Mouse (Mus musculus) limb, embryonic 13.5 days (tissue): Measurements from ENCODE around the gene Hmgb1. TPM values are rescaled to one million over a fixed set of nuclear protein-coding genes. Genes with fewer than 3 reads are reported as not detected.

ENCODE experiments used
- ATAC-seq: fragments of 200-750 bp; cut with Nextera tagmentation; 2 replicates; pipeline ENCODE4 v1.8.0; 2017; ENCODE audit warnings: low read depth, moderate number of reproducible peaks, moderate TSS enrichment; ENCODE audit not compliant: low FRiP score
- H3K27ac ChIP-seq: fragments of 300-500 bp; sonication (generic); 2 replicates; pipeline ENCODE4 v1.5.1; 2015; ENCODE audit warnings: inconsistent platforms, mild to moderate bottlenecking, moderate library complexity
- H3K27me3 ChIP-seq: fragments of 300-500 bp; sonication (generic); 2 replicates; pipeline ENCODE4 v1.6.1; 2015; ENCODE audit warnings: mild to moderate bottlenecking, inconsistent platforms
- H3K36me3 ChIP-seq: fragments of 300-500 bp; sonication (generic); 2 replicates; pipeline ENCODE4 v1.6.1; 2015; ENCODE audit warnings: inconsistent platforms, mild to moderate bottlenecking, moderate library complexity
- H3K4me1 ChIP-seq: fragments of 300-500 bp; sonication (generic); 2 replicates; pipeline ENCODE4 v1.6.1; 2015; ENCODE audit warnings: inconsistent platforms
- H3K4me2 ChIP-seq: fragments of 300-500 bp; sonication (generic); replicated peaks from 2 replicates; pipeline ENCODE4 v1.6.1; 2015; ENCODE audit warnings: inconsistent platforms, mild to moderate bottlenecking, moderate library complexity
- H3K4me3 ChIP-seq: fragments of 300-500 bp; sonication (generic); 2 replicates; pipeline ENCODE4 v1.5.1; 2015; ENCODE audit warnings: moderate library complexity, mild to moderate bottlenecking, inconsistent platforms
- H3K9ac ChIP-seq: fragments of 300-500 bp; sonication (generic); 2 replicates; pipeline ENCODE4 v1.6.1; 2015; ENCODE audit warnings: mild to moderate bottlenecking, inconsistent platforms
- H3K9me3 ChIP-seq: fragments of 300-500 bp; sonication (generic); 2 replicates; pipeline ENCODE4 v1.6.1; 2016; ENCODE audit warnings: inconsistent platforms
- WGBS: fragments of 180-500 bp; shearing (Covaris S2); methylation state at CpG from one replicate; pipeline ENCODE4 v1.1.7; 2015; 5-methylcytosine and 5-hydroxymethylcytosine counted together
- polyA plus RNA-seq: library from polyadenylated mRNA; unstranded; fragments of >200 nt; fragmentation: Nextera tagmentation; extraction: Ambion mirVana; gene quantifications from 2 replicates; pipeline ENCODE4 v1.2.1, GENCODE M21; 2015

Gene Hmgb1
- polyA plus RNA-seq, 1 experiment from 2014 or later: 1,754 TPM

DNA sequence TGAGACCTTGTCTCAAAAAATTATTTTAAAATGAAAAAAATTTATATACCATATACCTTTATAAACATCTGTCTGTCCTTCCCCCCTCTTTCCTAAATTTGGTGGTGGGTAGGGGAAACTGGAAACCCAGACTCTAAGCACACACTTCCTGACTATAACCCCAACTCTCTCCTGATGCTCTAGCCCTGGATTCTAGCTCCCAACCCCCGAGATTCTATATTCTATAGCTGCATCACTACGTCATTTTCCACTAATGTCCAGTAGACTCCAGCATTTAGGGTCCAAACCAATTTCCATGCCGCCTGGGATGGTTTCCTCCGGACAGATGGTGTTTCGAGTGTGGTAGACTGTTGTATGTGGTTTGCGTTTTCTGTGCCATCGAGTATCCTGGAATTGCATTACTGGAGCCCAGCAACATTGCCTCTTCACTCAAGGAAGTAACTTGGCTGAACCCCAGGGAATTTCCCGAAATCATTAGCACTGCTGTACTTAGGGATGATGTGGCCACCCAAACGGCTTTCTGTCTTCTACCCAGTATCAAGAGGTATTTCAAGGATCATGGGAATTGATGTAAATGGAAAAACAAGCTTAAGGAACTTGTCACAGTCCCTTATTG lies 138.7 kb downstream of the Hmgb1 start:
- Histone ChIP-seq H3K4me3 (no peak overlapping the region), H3K27me3 (no peaks in the 10 kb centered on the region), H3K9ac (no peak overlapping the region), H3K4me1 (peaks cover 11% of the 10 kb centered on the region), H3K27ac (no peak overlapping the region), H3K36me3 (peaks cover 37% of the 10 kb centered on the region), H3K4me2 (no peak overlapping the region), H3K9me3 (no peaks in the 10 kb centered on the region)
- 88% methylated on average over 9 of the region's 9 CpGs for WGBS
- no peak for ATAC-seq

- no peak overlapping the region for H3K4me2 ChIP-seq
- 61% methylated on average over 7 of the region's 7 CpGs for WGBS
- H3K4me3 ChIP-seq: no peak overlapping the region
- H3K27ac ChIP-seq: no peak overlapping the region
- no peaks in the 10 kb centered on the region for H3K27me3 ChIP-seq
- H3K36me3 ChIP-seq: peaks cover 34% of the 10 kb centered on the region
- no peak for ATAC-seq
- 0 out of 2 replicates have a peak, but pooled peaks cover 2% of the 10 kb centered on the region for H3K9me3 ChIP-seq
- no peak overlapping the region for H3K9ac ChIP-seq
- H3K4me1 ChIP-seq: peaks cover 8% of the 10 kb centered on the region
Observed at GRCm38 (mm10) chr5:149045054-149045453, 139.2 kb downstream of the Hmgb1 start.

DNA sequence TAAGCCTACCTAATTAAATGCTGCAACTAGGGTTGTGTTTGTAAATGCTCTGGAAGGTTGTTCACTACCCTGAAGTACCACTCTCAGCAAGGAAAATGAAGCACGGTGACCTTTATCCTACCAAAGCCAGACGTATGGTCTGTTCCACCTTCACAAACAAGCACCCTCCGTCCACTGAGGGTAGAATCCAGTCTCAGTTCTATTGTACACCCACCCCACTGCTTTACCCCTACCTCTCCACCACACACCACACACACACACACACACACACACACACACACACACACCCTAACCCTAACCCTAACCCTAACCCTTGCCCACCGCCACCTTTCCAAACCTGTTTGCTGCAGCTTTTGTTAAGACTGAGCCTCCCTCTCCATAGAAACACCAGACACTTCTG lies 140.2 kb downstream of the Hmgb1 start:
- no peak overlapping the region for H3K4me3 ChIP-seq
- H3K4me1 ChIP-seq: no peaks in the 10 kb centered on the region
- H3K9ac ChIP-seq: no peak overlapping the region
- H3K9me3 ChIP-seq: peaks cover 8% of the 10 kb centered on the region; the same call in 1 of the 2 replicates
- H3K4me2 ChIP-seq: no peak overlapping the region
- peaks cover 31% of the 10 kb centered on the region for H3K36me3 ChIP-seq
- H3K27ac ChIP-seq: no peak overlapping the region; the same call in 1 of the 2 replicates
- ATAC-seq: no peak
- 83% methylated on average over 4 of the region's 4 CpGs for WGBS
- no peaks in the 10 kb centered on the region for H3K27me3 ChIP-seq

- Histone ChIP-seq H3K36me3 (peaks cover 27% of the 10 kb centered on the region), H3K9ac (no peak overlapping the region), H3K4me2 (no peak overlapping the region), H3K9me3 (peaks cover 8% of the 10 kb centered on the region; the same call in 1 of the 2 replicates), H3K27ac (no peak overlapping the region), H3K4me1 (no peaks in the 10 kb centered on the region), H3K4me3 (no peak overlapping the region), H3K27me3 (no peaks in the 10 kb centered on the region)
- ATAC-seq: no peak
- WGBS: 84% methylated on average over 6 of the region's 6 CpGs
Observed at GRCm38 (mm10) chr5:149043240-149043639, 141.0 kb downstream of the Hmgb1 start.

DNA sequence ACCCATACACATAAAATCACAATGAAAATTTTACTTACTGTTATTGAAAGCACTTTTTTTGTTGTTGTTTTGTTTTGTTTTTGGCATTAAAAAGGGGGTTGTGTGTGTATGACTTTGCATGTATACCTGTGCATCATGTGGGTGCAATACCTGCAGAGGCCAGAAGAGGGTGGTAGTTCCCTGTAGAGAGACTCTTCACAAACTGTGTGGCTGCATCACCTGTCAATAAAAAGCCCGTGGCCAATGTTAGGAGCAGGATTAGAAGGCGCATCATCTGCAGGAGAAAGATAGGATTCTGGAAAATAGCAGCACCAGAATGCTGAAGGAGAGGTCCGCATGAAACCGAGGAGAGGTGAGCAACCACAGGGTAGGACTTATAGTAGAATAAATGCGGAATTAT lies 144.5 kb downstream of the Hmgb1 start:
- H3K4me1 ChIP-seq: no peaks in the 10 kb centered on the region
- no peak overlapping the region for H3K27ac ChIP-seq
- peaks cover 16% of the 10 kb centered on the region for H3K9me3 ChIP-seq
- no peak for ATAC-seq
- no peak overlapping the region for H3K4me3 ChIP-seq
- no peak overlapping the region for H3K9ac ChIP-seq
- H3K36me3 ChIP-seq: peaks cover 5% of the 10 kb centered on the region; the same call in 1 of the 2 replicates
- H3K27me3 ChIP-seq: no peaks in the 10 kb centered on the region
- H3K4me2 ChIP-seq: no peak overlapping the region
- WGBS: 87% methylated on average over 5 of the region's 5 CpGs

- ATAC-seq: no peak
- Histone ChIP-seq H3K27ac (no peak overlapping the region), H3K9ac (no peak overlapping the region), H3K36me3 (0 out of 2 replicates have a peak, but pooled peaks cover 5% of the 10 kb centered on the region), H3K4me3 (no peak overlapping the region), H3K4me1 (peaks cover 3% of the 10 kb centered on the region; the same call in 1 of the 2 replicates), H3K27me3 (no peaks in the 10 kb centered on the region), H3K9me3 (peaks cover 16% of the 10 kb centered on the region), H3K4me2 (no peak overlapping the region)
- WGBS: 28% methylated on average over 10 of the region's 10 CpGs
Observed at GRCm38 (mm10) chr5:149037729-149038128, 146.6 kb downstream of the Hmgb1 start.

- no peak overlapping the region for H3K9ac ChIP-seq
- WGBS: 92% methylated on average over 3 of the region's 3 CpGs
- peaks cover 16% of the 10 kb centered on the region for H3K9me3 ChIP-seq
- no peak for ATAC-seq
- H3K36me3 ChIP-seq: 0 out of 2 replicates have a peak, but pooled peaks cover 5% of the 10 kb centered on the region
- H3K4me1 ChIP-seq: peaks cover 9% of the 10 kb centered on the region
- no peaks in the 10 kb centered on the region for H3K27me3 ChIP-seq
- no peak overlapping the region for H3K4me2 ChIP-seq
- no peak overlapping the region for H3K4me3 ChIP-seq
- H3K27ac ChIP-seq: no peak overlapping the region
Observed at GRCm38 (mm10) chr5:149036920-149037319, 147.4 kb downstream of the Hmgb1 start.

DNA sequence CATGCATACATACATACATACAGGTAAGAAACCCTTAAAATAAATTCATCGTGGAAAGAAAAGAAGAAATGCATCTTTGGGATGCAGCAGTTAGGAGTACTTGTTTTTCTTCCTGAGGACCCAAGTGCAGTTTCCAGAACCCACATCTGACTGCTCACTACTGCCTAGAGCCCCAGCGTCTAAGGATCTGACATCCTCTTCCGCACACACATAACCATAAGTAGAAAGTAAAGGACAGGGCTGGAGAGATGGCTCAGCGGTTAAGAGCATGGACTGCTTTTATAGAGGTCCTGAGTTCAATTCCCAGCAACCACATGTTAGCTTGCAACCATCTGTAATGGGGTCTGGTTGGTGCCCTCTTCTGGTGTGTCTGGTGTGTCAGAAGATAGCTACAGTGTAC lies 151.9 kb downstream of the Hmgb1 start:
- 97% methylated on average over 4 of the region's 4 CpGs for WGBS
- Histone ChIP-seq H3K9ac (no peak overlapping the region), H3K27ac (no peak overlapping the region), H3K36me3 (no peaks in the 10 kb centered on the region), H3K4me2 (no peak overlapping the region), H3K4me3 (no peak overlapping the region), H3K27me3 (no peaks in the 10 kb centered on the region), H3K9me3 (peaks cover 8% of the 10 kb centered on the region; the same call in 1 of the 2 replicates), H3K4me1 (peaks cover 44% of the 10 kb centered on the region)
- no peak for ATAC-seq

GRCm38 (mm10) chr5:149031199-149031750 lies 153.0 kb downstream of the Hmgb1 start:
- peaks cover 44% of the 10 kb centered on the region for H3K4me1 ChIP-seq
- peaks cover under 1% of the 10 kb centered on the region; the same call in 1 of the 2 replicates for H3K9me3 ChIP-seq
- WGBS: 2% methylated on average over 28 of the region's 30 CpGs
- peak overlapping the region; percentile 65 for H3K9ac ChIP-seq
- peak overlapping the region; percentile 70 for H3K4me2 ChIP-seq
- peak overlapping the region; percentile 93 for H3K27ac ChIP-seq
- no peaks in the 10 kb centered on the region for H3K27me3 ChIP-seq
- no peaks in the 10 kb centered on the region for H3K36me3 ChIP-seq
- ATAC-seq: peak; percentile 86
- peak overlapping the region; percentile 37 for H3K4me3 ChIP-seq

- peak overlapping the region; percentile 93; the same call in 1 of the 2 replicates for H3K27ac ChIP-seq
- peaks cover 44% of the 10 kb centered on the region for H3K4me1 ChIP-seq
- H3K27me3 ChIP-seq: no peaks in the 10 kb centered on the region
- H3K9ac ChIP-seq: no peak overlapping the region
- ATAC-seq: no peak
- H3K36me3 ChIP-seq: no peaks in the 10 kb centered on the region
- 0 out of 2 replicates have a peak overlapping the region, but pooled peaks have one; percentile 9 for H3K4me2 ChIP-seq
- H3K9me3 ChIP-seq: no peaks in the 10 kb centered on the region
- H3K4me3 ChIP-seq: no peak overlapping the region
- 42% methylated on average over 2 of the region's 2 CpGs for WGBS
Observed at GRCm38 (mm10) chr5:149030103-149030502, 154.2 kb downstream of the Hmgb1 start.

DNA sequence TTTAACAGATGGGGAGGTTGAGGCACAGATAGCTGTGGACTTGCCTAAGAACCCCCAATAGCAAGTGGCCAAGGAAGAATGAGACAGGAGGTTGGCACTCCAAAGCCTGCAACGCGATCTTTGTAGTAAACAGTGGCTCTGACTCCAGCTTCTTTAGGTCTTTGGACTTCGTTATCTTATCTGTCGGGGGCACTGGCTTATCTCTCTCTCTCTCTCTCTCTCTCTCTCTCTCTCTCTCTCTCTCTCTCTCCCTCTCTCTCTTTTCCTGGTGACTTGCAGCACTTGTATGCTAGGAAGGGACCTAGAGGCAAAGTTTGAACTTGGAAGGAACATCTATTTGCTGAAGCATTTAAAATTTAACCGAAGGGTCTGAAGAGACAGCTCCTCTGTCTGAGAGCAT lies 155.9 kb downstream of the Hmgb1 start:
- Histone ChIP-seq H3K9me3 (no peaks in the 10 kb centered on the region), H3K4me3 (no peak overlapping the region), H3K27me3 (no peaks in the 10 kb centered on the region), H3K4me2 (no peak overlapping the region), H3K4me1 (peaks cover 43% of the 10 kb centered on the region), H3K9ac (no peak overlapping the region), H3K27ac (no peak overlapping the region), H3K36me3 (no peaks in the 10 kb centered on the region)
- WGBS: 75% methylated on average over 5 of the region's 5 CpGs
- ATAC-seq: no peak

DNA sequence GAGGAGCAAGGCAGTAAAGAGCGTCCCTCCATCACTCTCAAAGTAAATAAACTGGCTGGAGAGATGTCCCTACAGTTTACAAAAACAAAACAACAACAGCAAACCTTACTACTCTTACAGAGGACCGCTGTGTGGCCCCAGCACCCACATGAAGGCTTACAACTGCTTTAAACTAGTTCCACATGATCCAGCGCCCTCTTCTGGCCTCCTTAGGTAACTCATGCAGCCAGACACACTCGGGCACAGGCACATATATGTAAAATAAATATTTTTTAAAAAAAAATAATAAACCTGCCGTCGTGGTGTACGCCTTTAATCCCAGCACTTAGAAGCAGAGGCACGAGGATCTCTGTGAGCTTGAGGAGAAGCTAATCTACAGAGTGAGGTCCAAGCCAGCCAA lies 156.9 kb downstream of the Hmgb1 start:
- Histone ChIP-seq H3K4me2 (no peak overlapping the region), H3K9me3 (no peaks in the 10 kb centered on the region), H3K27ac (no peak overlapping the region), H3K4me3 (no peak overlapping the region), H3K36me3 (no peaks in the 10 kb centered on the region), H3K4me1 (peaks cover 39% of the 10 kb centered on the region), H3K9ac (no peak overlapping the region), H3K27me3 (no peaks in the 10 kb centered on the region)
- ATAC-seq: no peak
- WGBS: 81% methylated on average over 8 of the region's 8 CpGs
